Mouse (Mus musculus) liver, embryonic 14.5 days (tissue): ENCODE measurements around the gene Dnajc4. TPM values are rescaled to one million over a fixed set of nuclear protein-coding genes. Genes with fewer than 3 reads are reported as not detected.

ENCODE experiments used
- ATAC-seq: fragments of 200-750 bp; cut with Nextera tagmentation; 2 replicates; pipeline ENCODE4 v1.8.0; 2017; ENCODE audit warnings: moderate number of reproducible peaks, mild to moderate bottlenecking, moderate library complexity; ENCODE audit not compliant: insufficient read depth
- DNase-seq, 3 experiments: peaks; one replicate each; pipeline ENCODE4 v3.0.0-alpha.2; 2012 to 2013; ENCODE audit warnings: low read depth in 3 of 3, low spot score in 3 of 3
- H3K27ac ChIP-seq: fragments of 300-500 bp; sonication (generic); 2 replicates; pipeline ENCODE4 v1.5.1; 2014; ENCODE audit warnings: moderate library complexity, mild to moderate bottlenecking, control low read depth, inconsistent platforms
- H3K27me3 ChIP-seq: fragments of 300-500 bp; sonication (generic); 2 replicates; pipeline ENCODE4 v1.6.1; 2014; ENCODE audit warnings: mild to moderate bottlenecking, low read length, moderate library complexity; ENCODE audit not compliant: control insufficient read depth, insufficient read depth
- H3K36me3 ChIP-seq: fragments of 300-500 bp; sonication (generic); replicated peaks from 2 replicates; pipeline ENCODE4 v1.6.1; 2014; ENCODE audit warnings: low read depth; ENCODE audit not compliant: control insufficient read depth, insufficient read depth
- H3K4me1 ChIP-seq, 2 experiments: fragments of 200-500 bp in 1 of 2; fragments of 300-500 bp in 1 of 2; sonication (generic) in 1 of 2; replicated peaks; 2 replicates each; pipeline ENCODE4 v1.6.1; 2012 to 2014; ENCODE audit warnings: antibody characterized with exemption in 1 of 2, inconsistent platforms in 1 of 2, low read length in 1 of 2; ENCODE audit not compliant: control insufficient read depth in 2 of 2, insufficient read depth in 2 of 2
- H3K4me2 ChIP-seq: fragments of 300-500 bp; sonication (generic); 2 replicates; pipeline ENCODE4 v1.6.1; 2014; ENCODE audit warnings: low read depth, mild to moderate bottlenecking, control low read depth, moderate library complexity
- H3K4me3 ChIP-seq, 2 experiments: fragments of 200-500 bp in 1 of 2; fragments of 300-500 bp in 1 of 2; sonication (generic) in 1 of 2; 2 replicates each; pipeline ENCODE4 v1.5.1; 2012 to 2014; ENCODE audit warnings: low read depth in 2 of 2, low read length in 2 of 2, mild to moderate bottlenecking in 2 of 2, control low read depth in 1 of 2, inconsistent platforms in 1 of 2, moderate library complexity in 1 of 2; ENCODE audit not compliant: insufficient read depth in 1 of 2
- H3K9ac ChIP-seq: fragments of 300-500 bp; sonication (generic); replicated peaks from 2 replicates; pipeline ENCODE4 v1.6.1; 2014; ENCODE audit warnings: mild to moderate bottlenecking, control low read depth, moderate library complexity
- H3K9me3 ChIP-seq: fragments of 300-500 bp; sonication (generic); 2 replicates; pipeline ENCODE4 v1.6.1; 2016; ENCODE audit warnings: low read length, mixed read lengths; ENCODE audit not compliant: control insufficient read depth
- CTCF ChIP-seq: IDR thresholded peaks from 2 replicates; pipeline ENCODE4 v1.5.1; 2016; ENCODE audit warnings: antibody characterized with exemption, low read depth, control low read depth
- EP300 ChIP-seq: IDR thresholded peaks from 2 replicates; pipeline ENCODE4 v1.6.1; 2016; ENCODE audit warnings: antibody characterized with exemption, low read depth
- WGBS: fragments of 180-500 bp; shearing (Covaris S2); extraction: QIAGEN DNeasy Blood & Tissue Kit; methylation state at CpG from one replicate; pipeline ENCODE4 v1.1.7; 2014; ENCODE audit not compliant: insufficient replicate concordance; 5-methylcytosine and 5-hydroxymethylcytosine counted together
- polyA plus RNA-seq, 2 experiments: library from polyadenylated mRNA; depleted of rRNA in 1 of 2; stranded (reverse) in 1 of 2; unstranded in 1 of 2; fragments of >200 nt; fragmentation: Nextera tagmentation in 1 of 2; extraction: Ambion mirVana in 1 of 2; gene quantifications; 2 replicates each; pipeline versions ENCODE4 v1.2.1 to v1.2.3; 2012 to 2014

Gene Dnajc4
- polyA plus RNA-seq, 2 experiments: 8.6 to 10.0 TPM

GRCm38 (mm10) chr19:6985300-6985699 lies 7.1 kb downstream of the Dnajc4 start:
- H3K4me3 ChIP-seq: no peak overlapping the region
- H3K27me3 ChIP-seq: no peaks in the 10 kb centered on the region
- WGBS: 88% methylated on average over 19 of the region's 19 CpGs
- H3K36me3 ChIP-seq: no peaks in the 10 kb centered on the region
- no peak overlapping the region for H3K9ac ChIP-seq
- ATAC-seq (no peak), DNase-seq (no peak)
- H3K4me2 ChIP-seq: no peak overlapping the region
- H3K4me1 ChIP-seq: peaks cover 11 to 18% of the 10 kb centered on the region in 2 experiments
- TF ChIP-seq CTCF (no peak), EP300 (no peak)
- H3K9me3 ChIP-seq: no peaks in the 10 kb centered on the region
- no peak overlapping the region for H3K27ac ChIP-seq

- Histone ChIP-seq H3K9ac (no peak overlapping the region), H3K27ac (no peak overlapping the region), H3K9me3 (no peaks in the 10 kb centered on the region), H3K36me3 (no peaks in the 10 kb centered on the region), H3K4me3 (no peak overlapping the region), H3K27me3 (no peaks in the 10 kb centered on the region), H3K4me2 (no peak overlapping the region), H3K4me1 (peaks cover 15 to 25% of the 10 kb centered on the region in 2 experiments)
- TF ChIP-seq CTCF (no peak), EP300 (no peak)
- WGBS: 87% methylated on average over 5 of the region's 5 CpGs
- DNase-seq (no peak), ATAC-seq (no peak)
Measured at GRCm38 (mm10) chr19:6983621-6984020, 8.8 kb downstream of the Dnajc4 start.

GRCm38 (mm10) chr19:6981465-6981864 lies 10.9 kb downstream of the Dnajc4 start:
- 87% methylated on average over 4 of the region's 4 CpGs for WGBS
- Histone ChIP-seq H3K27ac (no peak overlapping the region), H3K4me1 (peaks cover 11 to 27% of the 10 kb centered on the region in 2 experiments), H3K9me3 (no peaks in the 10 kb centered on the region), H3K4me2 (peak overlapping the region; percentile 90), H3K36me3 (peaks cover 6% of the 10 kb centered on the region), H3K4me3 (peak overlapping the region in 1 of 2 experiments; percentile 83; a peak in 2 of 4 replicates), H3K27me3 (no peaks in the 10 kb centered on the region), H3K9ac (no peak overlapping the region)
- DNase-seq (no peak), ATAC-seq (no peak)
- TF ChIP-seq CTCF: no peak

GRCm38 (mm10) chr19:6980381-6981093 lies 11.8 kb downstream of the Dnajc4 start, which contains the start of gene Fkbp2:
TSS of gene Fkbp2 (minus strand) at chr19:6980501.
- DNase-seq: peak; percentile 97 to 98 (median 98)
- ATAC-seq: peak; percentile 82
- H3K27ac ChIP-seq: peak within 1 kb of the TSS; percentile 74
- H3K4me2 ChIP-seq: peak within 1 kb of the TSS; percentile 90
- H3K4me3 ChIP-seq: peak within 1 kb of the TSS; percentile 83 to 93
- no peaks in the 10 kb centered on the region for H3K27me3 ChIP-seq
- H3K9ac ChIP-seq: peak within 1 kb of the TSS; percentile 75
- WGBS: under 1% methylated on average over 38 of the region's 38 CpGs
- peaks cover 7 to 21% of the 10 kb centered on the region in 2 experiments; a peak in 3 of 4 replicates for H3K4me1 ChIP-seq
- TF ChIP-seq CTCF: no peak
- TF ChIP-seq EP300: no peak
- no peaks in the 10 kb centered on the region for H3K9me3 ChIP-seq
- H3K36me3 ChIP-seq: peaks cover 6% of the 10 kb centered on the region

GRCm38 (mm10) chr19:6979486-6980380 lies 12.6 kb downstream of the Dnajc4 start:
- peak overlapping the region; percentile 63 for H3K27ac ChIP-seq
- H3K4me2 ChIP-seq: peak overlapping the region; percentile 90
- peaks cover 6% of the 10 kb centered on the region for H3K36me3 ChIP-seq
- H3K9me3 ChIP-seq: no peaks in the 10 kb centered on the region
- peak; percentile 98 for DNase-seq
- under 1% methylated on average over 59 of the region's 59 CpGs for WGBS
- peak overlapping the region; percentile 83 to 93 for H3K4me3 ChIP-seq
- H3K27me3 ChIP-seq: no peaks in the 10 kb centered on the region
- TF ChIP-seq CTCF (peak; percentile 82), EP300 (no peak)
- ATAC-seq: peak; percentile 85
- H3K9ac ChIP-seq: peak overlapping the region; percentile 75
- peaks cover 7 to 21% of the 10 kb centered on the region in 2 experiments; a peak in 3 of 4 replicates for H3K4me1 ChIP-seq
